Mouse (Mus musculus) cerebellum, adult 9-11 months (tissue): ENCODE data around the gene Aoc1.
"Not testable (repeated sequence)": the region's sequence is repeated elsewhere in the genome, so short reads cannot be mapped to it uniquely, and the experiment has no call there.

Source experiments
- DNase-seq: peaks from one replicate; pipeline ENCODE4 v3.0.0; 2022

Aoc1 gene

GRCm38 (mm10) chr6:48861616-48862280, 10.9 kb upstream of the Aoc1 start:
- DNase-seq: no peak

GRCm38 (mm10) chr6:48862816-48863215, 9.9 kb upstream of the Aoc1 start:
- DNase-seq: no peak

DNA sequence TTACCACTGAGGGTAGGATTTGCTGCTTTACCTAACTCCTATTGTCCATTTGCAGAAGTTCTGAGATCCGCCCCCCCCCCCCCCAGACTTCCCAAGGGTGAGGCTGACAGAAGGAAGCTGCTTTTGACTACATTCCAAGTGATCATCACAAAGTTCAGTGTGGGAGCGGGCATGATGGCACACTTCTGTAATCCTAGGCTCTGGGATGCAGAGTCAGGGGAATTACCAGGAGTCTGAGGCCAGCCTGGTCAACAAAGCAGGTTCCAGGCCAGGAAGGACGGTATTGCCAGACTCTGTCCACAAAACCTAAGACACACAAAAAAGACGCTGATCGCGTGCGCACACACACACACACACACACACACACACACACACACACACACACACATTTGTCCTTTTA, 9.2 kb upstream of the Aoc1 start:
- no peak for DNase-seq

GRCm38 (mm10) chr6:48864181-48864580, 8.5 kb upstream of the Aoc1 start:
- no peak for DNase-seq

DNA sequence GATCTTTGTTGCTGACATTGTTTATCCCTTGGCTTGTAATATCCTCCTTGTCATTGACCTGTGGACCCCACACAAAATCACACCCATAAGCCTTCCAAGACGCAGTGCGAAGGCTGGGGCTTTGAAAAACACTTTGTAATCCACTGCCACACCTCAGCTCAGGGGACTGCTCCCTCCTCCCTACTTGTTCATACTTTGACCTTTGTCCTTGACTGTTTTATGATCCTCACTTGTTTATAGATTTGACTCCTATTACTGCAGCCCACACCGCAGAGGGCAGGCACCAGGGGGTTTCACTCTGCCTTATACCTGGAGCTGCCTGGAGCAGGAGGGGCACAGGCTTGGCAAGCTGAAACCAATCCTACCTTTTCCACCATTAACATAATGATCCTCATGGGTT, 8.0 kb upstream of the Aoc1 start:
- DNase-seq: no peak

GRCm38 (mm10) chr6:48865152-48865745, 7.4 kb upstream of the Aoc1 start:
- no peak for DNase-seq

- DNase-seq: not testable (repeated sequence)
Measured at GRCm38 (mm10) chr6:48866355-48866950, 6.2 kb upstream of the Aoc1 start.

- DNase-seq: no peak
Measured at GRCm38 (mm10) chr6:48867158-48867557, 5.5 kb upstream of the Aoc1 start.

DNA sequence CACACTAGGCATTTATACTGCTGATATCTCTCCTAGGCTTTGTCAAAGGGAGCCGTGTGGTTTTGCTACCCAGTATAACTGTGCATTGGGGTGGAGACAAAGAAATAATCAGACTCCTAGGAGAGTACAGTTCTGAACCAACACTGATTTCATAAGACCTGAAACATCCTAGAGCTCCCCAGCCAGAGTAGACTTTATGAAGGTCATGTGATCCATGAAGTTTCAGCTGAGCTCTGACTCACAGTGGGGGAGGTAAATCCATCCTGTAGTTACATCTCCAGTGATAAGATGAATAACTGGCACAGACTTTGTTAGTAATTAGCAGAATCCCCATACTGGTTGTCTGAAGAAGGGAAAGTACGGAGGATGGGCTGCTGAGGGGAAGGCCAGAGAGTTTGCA, 2.9 kb upstream of the Aoc1 start:
- DNase-seq: no peak

GRCm38 (mm10) chr6:48874576-48874975, 1.9 kb downstream of the Aoc1 start:
- no peak for DNase-seq

GRCm38 (mm10) chr6:48875515-48875914, 2.8 kb downstream of the Aoc1 start:
- no peak for DNase-seq

- DNase-seq: peak; percentile 23
Measured at GRCm38 (mm10) chr6:48876510-48877135, 3.9 kb downstream of the Aoc1 start.

GRCm38 (mm10) chr6:48894203-48894602, 21.5 kb downstream of the Aoc1 start:
- DNase-seq: no peak

DNA sequence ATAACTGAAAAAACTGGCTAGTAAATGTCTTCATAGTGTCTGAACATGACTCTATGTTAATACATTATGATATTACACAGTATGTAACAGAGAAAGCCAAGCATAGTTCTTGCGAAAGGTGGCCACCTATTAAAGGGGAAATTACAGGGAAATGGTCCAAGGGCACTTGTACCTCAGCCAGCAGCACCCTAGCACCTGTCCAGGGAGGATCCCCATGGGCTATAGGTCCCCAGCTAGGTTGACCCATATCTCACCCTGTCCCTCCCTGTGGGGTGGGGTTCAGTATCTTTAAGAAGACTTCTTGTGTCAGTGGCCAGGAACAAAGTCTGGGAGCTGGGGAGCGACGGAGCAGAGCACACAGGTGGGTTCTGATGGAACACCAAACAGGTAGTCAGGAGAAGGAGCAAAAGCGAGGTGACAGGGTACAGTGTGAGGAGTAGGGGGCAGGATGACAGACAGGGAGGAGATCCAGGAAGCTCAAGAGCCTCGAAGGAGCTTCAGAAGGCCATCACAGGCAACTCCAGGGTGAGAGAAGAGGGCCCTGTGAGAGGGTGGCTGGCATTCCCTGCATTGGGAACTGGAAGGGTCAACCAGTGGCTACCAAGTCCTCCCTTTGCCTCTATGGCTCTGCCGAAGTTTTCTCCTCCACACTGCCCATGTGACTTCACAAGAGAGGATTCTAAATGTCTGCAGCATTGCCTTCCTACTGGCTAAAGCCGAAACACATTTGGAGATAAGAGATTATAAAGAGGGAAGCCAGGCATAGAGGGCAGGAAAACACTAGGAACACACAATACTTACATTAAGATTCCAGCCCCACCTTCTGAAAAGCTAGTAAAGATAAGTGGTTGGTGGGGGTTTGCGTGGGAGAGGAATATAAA, 22.5 kb downstream of the Aoc1 start:
- DNase-seq: no peak

DNA sequence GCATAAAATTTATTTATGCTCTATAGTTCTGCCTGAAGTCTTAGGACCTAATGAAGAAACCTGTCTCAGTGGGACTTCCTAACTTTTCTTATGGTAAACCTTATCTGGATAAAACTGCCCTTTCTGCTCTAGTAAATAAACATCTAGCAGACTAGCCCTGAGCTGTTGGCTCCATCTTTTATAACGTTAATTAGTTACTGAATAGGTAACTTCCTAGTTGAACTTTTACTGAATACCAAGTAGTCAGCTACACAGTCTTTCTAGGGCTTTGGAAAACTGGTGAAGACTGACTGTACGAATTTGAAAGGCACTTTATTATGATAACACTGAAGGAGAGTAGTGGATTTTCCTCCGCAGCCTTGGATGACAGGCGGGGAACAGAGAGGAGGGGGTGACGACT, 23.2 kb downstream of the Aoc1 start:
- no peak for DNase-seq

GRCm38 (mm10) chr6:48896956-48897355, 24.3 kb downstream of the Aoc1 start:
- DNase-seq: no peak

DNA sequence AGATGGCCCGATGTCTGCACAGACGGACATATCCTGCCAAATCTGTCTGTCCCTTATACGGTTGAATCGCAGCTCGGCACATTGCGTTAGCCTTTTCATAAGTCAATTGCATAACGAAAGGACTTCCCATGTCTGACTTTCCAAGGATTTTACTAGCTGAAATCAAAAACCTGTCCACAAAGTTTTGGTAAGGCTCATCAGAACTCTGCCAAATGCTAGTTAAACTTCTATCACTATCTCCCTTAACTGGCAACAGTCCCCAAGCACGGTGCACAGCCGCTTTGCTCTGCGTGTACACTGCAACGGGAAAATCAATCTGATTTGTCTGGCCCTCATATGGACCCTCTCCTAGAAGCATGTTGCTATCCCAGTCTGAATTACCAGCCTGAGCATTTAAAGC, 28.6 kb downstream of the Aoc1 start:
- DNase-seq: not testable (repeated sequence)

- DNase-seq: no peak
Measured at GRCm38 (mm10) chr6:48902511-48903406, 30.1 kb downstream of the Aoc1 start.

DNA sequence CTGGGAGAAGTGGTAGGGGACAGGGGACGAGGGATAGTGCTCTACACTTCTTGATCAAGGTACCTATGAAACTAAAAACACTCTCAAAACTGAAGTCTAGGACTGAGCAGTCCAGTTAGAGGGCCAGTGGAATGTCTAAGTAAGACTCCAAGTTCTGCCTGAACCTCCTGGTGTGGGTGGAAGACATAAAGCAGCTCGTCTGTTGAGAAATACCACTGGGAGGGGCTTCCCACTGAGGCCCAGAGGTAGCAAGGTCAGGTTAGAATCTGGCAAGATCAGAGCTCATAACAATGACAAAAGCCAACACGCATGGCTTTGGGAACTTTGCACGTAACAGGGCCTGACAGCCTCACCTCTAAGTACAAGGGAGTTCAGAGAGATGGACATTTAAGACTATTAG, 30.7 kb downstream of the Aoc1 start:
- DNase-seq: no peak

GRCm38 (mm10) chr6:48905606-48906005, 32.9 kb downstream of the Aoc1 start:
- DNase-seq: no peak

- DNase-seq: no peak
Measured at GRCm38 (mm10) chr6:48906371-48906770, 33.7 kb downstream of the Aoc1 start.

DNA sequence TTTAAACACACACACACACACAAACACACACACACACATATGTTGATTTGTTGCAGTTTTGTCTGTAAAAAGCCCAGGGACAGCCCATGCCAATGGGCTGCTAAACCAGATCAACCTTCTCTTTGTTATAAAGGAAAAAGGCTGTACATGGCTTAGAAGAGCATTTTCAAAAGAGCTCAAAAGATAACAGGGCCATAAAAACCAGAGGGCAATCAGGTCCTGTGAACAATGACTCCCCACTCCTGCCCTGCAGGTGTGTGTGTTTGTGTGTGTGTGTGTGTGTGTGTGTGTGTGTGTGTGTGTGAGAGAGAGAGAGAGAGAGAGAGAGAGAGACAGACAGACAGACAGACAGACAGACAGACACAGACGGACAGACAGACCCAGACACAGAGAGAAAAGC, 36.5 kb downstream of the Aoc1 start:
- no peak for DNase-seq
